Mouse (Mus musculus): ENCODE measurements around the gene Sema4d. TPM values are rescaled to one million over a fixed set of nuclear protein-coding genes. Genes with fewer than 3 reads are reported as not detected.
A peak's percentile ranks its signal among the peaks of the same experiment; 100 is the strongest.

Gene Sema4d
- polyA plus RNA-seq, 1 experiment from 2014 or later: 26.5 TPM

DNA sequence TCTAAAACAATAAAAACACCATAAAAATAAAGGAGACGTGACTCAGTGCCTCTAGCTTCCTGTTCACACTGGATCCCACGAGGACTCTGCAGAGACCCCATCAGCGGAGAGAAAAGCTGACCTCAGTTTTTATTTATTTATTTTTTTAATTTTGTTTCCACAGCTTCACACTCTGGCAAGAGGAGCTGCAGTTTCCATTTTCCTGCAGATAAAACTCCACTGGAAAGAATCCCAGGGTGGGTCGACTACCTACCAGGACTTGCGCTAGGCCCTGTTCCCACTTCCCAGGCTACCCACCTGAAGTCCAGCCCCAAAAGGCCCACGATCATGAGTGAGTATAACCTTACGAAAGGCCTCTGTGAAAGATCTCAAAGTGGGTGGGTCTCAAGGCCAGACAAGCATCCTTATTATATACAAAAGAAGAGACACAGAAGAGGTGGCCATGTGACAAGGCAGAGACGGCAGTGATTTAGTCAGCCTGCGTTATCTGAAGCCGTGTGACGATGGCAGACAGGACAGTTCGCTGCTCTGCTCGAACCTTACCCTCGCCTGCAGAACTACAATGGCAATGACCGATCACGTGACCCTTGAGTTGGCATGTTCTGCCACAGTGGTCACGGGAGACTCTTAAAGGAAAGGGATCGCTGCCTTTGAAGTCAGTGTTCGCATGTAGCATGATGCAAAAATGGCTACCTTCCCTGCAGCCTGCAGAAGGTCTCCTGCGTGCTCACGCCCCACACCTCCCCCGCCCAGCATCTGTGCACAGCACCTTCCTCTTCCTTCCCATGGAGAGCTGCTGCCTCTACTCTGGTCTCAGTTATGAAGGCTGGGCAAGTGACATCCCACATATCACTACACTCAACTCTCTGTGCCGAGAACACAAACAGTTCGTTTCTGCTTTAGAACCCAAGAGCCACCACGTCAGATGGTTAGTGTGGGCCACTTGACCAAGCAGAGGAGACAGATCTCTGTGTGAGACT, 14.3 kb downstream of the Sema4d start:
- TF ChIP-seq CTCF (IDR thresholded peaks at IDR 0.05): no peak
- ChIA-PET CTCF (no interaction called here), POLR2A (no interaction called here)
- H3K27me3 ChIP-seq: no peaks in the 10 kb centered on the region
- no peak for ATAC-seq
- in situ Hi-C loops (cut with MboI; ENCODE audit: low pct_unique_long_range_greater_than_20kb): no loop called here
- DNase-seq (ENCODE audit: low read depth, low spot score): no peak

DNA sequence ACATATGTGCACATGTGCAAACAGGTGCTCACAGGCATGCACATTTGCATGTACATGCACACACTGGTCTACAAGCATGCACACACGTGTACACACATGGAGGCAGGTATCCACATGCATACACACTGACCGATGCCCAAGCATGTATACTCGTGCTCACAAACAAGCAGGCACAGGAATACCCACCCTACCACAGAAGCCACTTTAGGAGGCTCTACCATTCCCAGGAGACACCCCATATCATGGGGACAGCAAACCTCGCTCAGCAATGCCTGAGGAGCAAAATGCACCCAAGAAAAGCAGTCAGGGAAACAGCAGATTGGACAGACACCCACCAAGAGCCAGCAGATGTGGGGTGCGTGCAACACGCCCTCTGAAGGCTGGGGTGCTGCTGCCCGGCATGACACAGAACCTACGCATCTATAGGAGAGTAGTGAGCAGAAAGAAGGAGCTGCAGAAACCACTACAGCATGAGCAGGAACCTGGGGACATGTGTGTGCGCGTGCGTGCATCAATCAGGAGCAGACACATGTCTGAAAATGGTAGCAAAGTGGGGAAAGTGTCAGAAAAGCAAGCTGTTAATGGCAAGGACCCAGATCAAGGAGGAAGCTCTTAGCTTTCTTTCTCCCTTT, 15.1 kb downstream of the Sema4d start:
- H3K27me3 ChIP-seq: no peaks in the 10 kb centered on the region
- ChIA-PET CTCF (no interaction called here), POLR2A (no interaction called here)
- TF ChIP-seq CTCF (IDR thresholded peaks at IDR 0.05): no peak
- DNase-seq (ENCODE audit: low read depth, low spot score): no peak
- in situ Hi-C loops (cut with MboI; ENCODE audit: low pct_unique_long_range_greater_than_20kb): no loop called here
- ATAC-seq: no peak

DNA sequence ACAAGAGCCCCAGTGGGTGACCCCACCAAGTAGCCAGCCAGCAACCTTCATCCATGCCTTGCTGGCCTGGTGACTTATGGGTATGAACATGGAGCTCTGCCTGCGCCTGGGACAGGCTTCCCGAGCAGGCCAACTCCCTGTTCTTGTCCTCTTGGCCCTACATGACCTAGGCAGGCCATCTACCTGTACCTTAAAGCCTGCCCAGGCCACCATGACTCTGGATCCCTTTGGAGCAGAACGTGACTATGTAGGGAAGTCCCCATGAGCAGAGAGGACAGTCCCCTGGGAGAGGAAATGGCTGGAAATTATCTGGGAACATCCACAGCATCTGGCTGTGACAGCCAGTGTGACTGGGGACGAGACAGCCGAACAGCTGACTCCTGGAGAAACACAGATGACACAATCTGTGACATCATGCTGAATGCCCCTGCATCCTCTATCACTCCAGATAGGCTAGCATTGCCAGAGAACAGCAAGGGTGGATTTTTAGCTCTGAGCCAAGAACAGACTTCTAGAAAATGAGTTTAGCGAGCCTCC, 15.7 kb downstream of the Sema4d start:
- H3K27me3 ChIP-seq: no peaks in the 10 kb centered on the region
- ATAC-seq (no peak), DNase-seq (ENCODE audit: low read depth, low spot score) (no peak)
- TF ChIP-seq CTCF (IDR thresholded peaks at IDR 0.05): no peak
- ChIA-PET CTCF (no interaction called here), POLR2A (no interaction called here)
- in situ Hi-C loops (cut with MboI; ENCODE audit: low pct_unique_long_range_greater_than_20kb): no loop called here

DNA sequence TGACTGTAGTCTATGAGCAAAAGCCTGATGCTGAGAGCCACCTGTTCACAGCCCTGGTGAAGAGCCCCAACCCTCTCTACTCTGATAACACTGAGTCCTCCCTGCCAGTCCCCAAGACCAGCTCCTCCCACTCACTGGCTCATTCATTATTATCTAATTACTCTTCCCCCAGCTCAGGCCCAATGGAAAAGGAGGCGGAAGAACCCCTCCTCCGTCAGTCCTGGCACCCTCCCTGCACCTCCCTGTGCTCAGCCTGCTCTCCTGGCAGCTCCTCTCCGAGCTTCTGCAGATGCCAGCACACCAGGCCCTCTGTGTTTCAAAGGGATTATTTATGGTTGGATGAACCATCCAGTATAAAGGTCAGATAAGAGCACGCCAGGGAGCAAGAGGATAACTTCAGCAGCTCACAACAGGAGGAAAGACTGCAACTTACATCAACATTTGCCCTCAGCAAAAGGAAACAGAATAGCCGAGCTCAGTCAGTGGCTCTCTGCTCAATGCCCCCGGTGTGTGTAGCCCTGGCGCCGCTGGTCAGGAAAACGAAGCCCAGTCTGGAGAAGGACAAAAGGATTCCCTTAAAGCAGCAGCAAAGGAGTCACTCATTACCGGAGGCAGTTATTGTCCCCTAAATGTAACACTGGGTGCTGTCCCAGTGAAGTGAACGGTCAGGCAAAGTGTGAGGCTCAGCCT, 16.4 kb downstream of the Sema4d start:
- peak; percentile 75 for DNase-seq (ENCODE audit: low read depth, low spot score)
- no peaks in the 10 kb centered on the region for H3K27me3 ChIP-seq
- no peak for TF ChIP-seq CTCF (IDR thresholded peaks at IDR 0.05)
- peak; percentile 89 for ATAC-seq
- in situ Hi-C loops (cut with MboI; ENCODE audit: low pct_unique_long_range_greater_than_20kb): no loop called here
- ChIA-PET CTCF (interaction anchor here (1.2 to 2.1 kb wide), 3 partner anchors 20 to 46 kb away, joined by 3 to 5 read pairs (median 4); no protein-coding TSS in a partner anchor), POLR2A (no interaction called here)

DNA sequence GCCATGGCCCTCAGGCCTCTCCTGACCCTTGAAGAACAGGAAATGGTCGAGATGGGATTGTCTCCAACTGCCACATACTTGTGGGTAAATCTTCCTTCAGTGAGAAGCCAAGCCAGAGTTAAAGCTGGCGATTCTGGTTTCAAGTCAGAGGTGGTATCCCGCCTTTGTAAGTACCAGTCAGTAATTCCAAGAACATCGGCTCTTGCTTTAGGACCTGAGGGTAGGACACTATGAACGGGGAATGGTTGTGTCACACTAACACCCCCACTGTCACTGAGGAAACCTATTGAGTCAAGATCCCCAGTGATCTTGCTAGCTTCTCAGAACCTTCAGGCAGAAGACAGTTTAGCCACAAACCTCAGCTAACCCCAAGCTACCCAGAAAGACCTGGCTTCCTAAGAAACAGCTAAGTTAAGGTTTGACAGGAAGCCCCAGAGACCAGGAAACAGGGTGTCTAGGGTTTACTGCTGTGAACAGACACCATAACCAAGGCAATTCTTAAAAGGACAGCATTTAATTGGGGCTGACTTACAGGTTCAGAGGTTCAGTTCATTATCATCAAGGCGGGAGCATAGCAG, 17.3 kb downstream of the Sema4d start:
- no peak for ATAC-seq
- ChIA-PET POLR2A (no interaction called here), CTCF (interaction anchor here (1.2 to 2.1 kb wide), 3 partner anchors 21 to 47 kb away, joined by 3 to 5 read pairs (median 4); no protein-coding TSS in a partner anchor)
- in situ Hi-C loops (cut with MboI; ENCODE audit: low pct_unique_long_range_greater_than_20kb): no loop called here
- no peak for TF ChIP-seq CTCF (IDR thresholded peaks at IDR 0.05)
- DNase-seq (ENCODE audit: low read depth, low spot score): no peak
- no peaks in the 10 kb centered on the region for H3K27me3 ChIP-seq

DNA sequence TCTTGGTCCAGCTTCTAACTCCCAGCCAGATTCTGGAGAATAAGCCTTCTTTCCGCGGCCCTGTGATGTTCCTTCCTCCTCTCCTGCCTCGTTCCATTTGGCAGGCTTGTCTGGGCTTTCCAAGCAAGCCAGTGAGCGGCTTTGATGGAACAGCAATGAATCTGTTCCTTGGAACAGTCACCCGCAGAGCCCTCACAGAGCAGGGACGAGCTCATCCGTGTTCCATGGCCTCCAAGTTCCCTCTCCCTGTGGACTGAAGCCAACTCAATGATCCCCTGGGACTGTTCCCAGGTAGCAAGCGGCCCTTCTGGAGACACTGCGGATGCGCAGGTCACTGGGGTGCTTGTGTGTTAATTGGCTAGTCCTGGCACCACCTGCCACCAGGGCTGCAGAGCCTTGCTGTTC, 21.7 kb downstream of the Sema4d start:
- CTCF ChIA-PET: no interaction called here
- ATAC-seq: no peak
- in situ Hi-C loops (cut with MboI; ENCODE audit: low pct_unique_long_range_greater_than_20kb): no loop called here

DNA sequence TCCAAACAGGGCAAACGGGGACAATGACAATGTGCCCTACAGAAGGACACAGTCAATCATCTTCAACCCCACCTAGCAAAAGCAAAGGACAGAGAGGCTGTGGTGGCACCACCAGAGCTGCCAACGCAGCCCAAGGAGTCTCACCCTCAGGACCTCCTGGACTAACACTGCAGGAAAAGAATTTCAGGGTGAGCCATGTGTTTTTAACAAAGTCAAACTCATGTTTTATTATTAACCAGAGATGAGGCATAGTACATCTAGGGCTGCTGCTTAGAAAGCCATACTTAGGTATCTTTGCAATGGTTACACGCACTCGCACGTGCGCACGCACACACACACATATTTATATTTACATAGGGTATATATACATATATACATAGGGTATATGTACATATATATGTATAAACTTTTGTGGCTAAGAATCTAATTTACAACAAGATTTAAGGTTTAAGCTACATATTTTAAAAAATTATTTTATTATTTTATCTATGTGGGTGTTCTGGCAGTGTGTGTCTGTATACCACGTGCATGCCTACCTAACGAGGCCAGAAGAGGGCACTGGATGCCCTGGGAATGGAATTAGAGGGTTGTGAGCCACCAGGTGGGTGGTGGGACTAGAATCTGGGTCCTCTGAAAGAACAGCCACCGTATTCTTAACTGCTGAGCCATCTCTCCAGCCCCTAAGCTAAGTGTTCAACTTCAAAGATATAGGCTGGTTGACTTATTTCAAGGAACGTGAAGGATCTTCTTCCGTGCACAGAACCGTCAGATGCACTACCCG, 22.7 kb downstream of the Sema4d start:
- H3K27me3 ChIP-seq: no peaks in the 10 kb centered on the region
- POLR2A ChIA-PET: no interaction called here
- DNase-seq (ENCODE audit: low read depth, low spot score): no peak
- ATAC-seq: no peak
- CTCF ChIA-PET: no interaction called here
- in situ Hi-C loops (cut with MboI; ENCODE audit: low pct_unique_long_range_greater_than_20kb): no loop called here
- no peak for TF ChIP-seq CTCF (IDR thresholded peaks at IDR 0.05)

More for the DNA sequence above, 21.7 kb downstream of the Sema4d start:
- DNase-seq (ENCODE audit: low read depth, low spot score): no peak
- no peaks in the 10 kb centered on the region for H3K27me3 ChIP-seq
- TF ChIP-seq CTCF (IDR thresholded peaks at IDR 0.05): no peak
- POLR2A ChIA-PET: no interaction called here

DNA sequence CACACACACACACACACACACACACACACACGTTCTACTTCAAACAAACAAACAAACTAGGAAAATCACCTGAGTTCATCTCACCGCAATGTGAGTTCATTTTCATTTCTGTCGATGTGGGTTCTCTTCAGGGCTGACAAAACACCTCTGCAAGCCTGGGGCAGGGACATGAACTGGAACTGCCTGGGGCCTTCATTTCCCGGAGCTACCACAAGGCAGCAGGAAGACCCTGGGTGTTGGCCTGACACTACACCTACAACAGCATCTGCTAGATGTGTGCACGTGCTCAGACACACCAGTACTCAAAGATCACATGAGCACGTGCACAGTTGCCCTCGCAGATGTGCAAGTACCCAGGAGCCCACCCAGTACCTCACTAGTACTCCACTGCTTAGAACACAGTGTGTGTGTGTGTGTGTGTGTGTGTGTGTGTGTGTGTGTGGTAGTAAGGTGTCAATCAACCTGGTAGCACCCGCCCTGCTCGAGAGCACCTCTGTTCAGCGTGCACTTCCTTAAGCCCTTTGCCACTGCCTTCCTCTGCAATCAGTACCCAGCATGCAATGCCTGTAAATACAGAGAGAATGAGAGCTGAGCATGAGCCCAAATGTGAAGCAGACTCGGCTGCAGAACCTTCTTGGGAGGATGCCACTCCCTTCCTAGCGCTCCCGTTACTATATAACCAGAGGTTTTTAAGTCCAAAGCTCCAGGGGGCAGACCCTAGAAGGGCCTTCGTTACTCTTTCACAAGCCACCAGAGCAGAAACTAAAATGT, 25.4 kb downstream of the Sema4d start:
- H3K27me3 ChIP-seq: no peaks in the 10 kb centered on the region
- CTCF ChIA-PET: no interaction called here
- no peak for TF ChIP-seq CTCF (IDR thresholded peaks at IDR 0.05)
- DNase-seq (ENCODE audit: low read depth, low spot score) (peak; percentile 85), ATAC-seq (peak; percentile 60)
- in situ Hi-C loops (cut with MboI; ENCODE audit: low pct_unique_long_range_greater_than_20kb): no loop called here
- POLR2A ChIA-PET: interaction anchor here (0.7 to 1.4 kb wide), 2 partner anchors 117 to 134 kb away, joined by 3 to 5 read pairs; partner anchors contain the start of gene Secisbp2

DNA sequence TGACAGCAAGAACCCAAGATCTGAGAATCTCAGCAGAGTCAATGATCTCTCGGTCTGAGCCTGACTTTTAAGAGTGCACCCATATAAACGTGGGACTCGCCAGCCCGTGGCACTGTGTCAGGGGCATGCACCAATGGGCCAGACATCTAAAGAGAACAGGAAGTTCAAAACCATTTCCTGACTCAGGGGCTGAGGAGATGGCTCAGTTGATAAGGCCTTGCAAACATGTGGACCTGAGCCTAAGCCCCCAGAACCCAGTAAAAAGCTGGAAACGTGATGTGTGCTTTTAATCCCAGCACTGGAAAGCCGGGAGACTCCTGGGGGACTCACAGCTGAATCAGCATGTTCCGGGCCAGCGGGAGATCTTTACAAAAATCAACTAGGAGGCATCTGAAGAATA, 26.0 kb downstream of the Sema4d start:
- ChIA-PET POLR2A (interaction anchor here (1.4 kb wide), 1 partner anchor 116 kb away, joined by 5 read pairs; the partner anchor contains the start of gene Secisbp2), CTCF (no interaction called here)
- in situ Hi-C loops (cut with MboI; ENCODE audit: low pct_unique_long_range_greater_than_20kb): no loop called here
- ATAC-seq (no peak), DNase-seq (ENCODE audit: low read depth, low spot score) (no peak)
- no peak for TF ChIP-seq CTCF (IDR thresholded peaks at IDR 0.05)
- H3K27me3 ChIP-seq: no peaks in the 10 kb centered on the region
